Mouse (Mus musculus) retina, adult 2 months (tissue): ENCODE measurements around the gene Rnasel.

ENCODE experiments used
- DNase-seq: peaks from one replicate; pipeline ENCODE4 v3.0.0-alpha.2; 2012; ENCODE audit warnings: low read depth, low spot score

The Rnasel gene

GRCm38 (mm10) chr1:153736096-153736495 lies 13.1 kb upstream of the Rnasel start:
- no peak for DNase-seq

GRCm38 (mm10) chr1:153737101-153738085 lies 11.8 kb upstream of the Rnasel start:
- DNase-seq: no peak

GRCm38 (mm10) chr1:153739437-153740015 lies 9.7 kb upstream of the Rnasel start:
- DNase-seq: no peak

GRCm38 (mm10) chr1:153740145-153740544 lies 9.1 kb upstream of the Rnasel start, which contains the start of gene Rgs16:
Gene Rgs16, plus strand, starts transcription at chr1:153740349.
- no peak for DNase-seq

GRCm38 (mm10) chr1:153740775-153741400 lies 8.3 kb upstream of the Rnasel start:
- no peak for DNase-seq

- no peak for DNase-seq
Observed at GRCm38 (mm10) chr1:153741551-153742316, 7.5 kb upstream of the Rnasel start.

- DNase-seq: no peak
Observed at GRCm38 (mm10) chr1:153742374-153743155, 6.7 kb upstream of the Rnasel start.

- no peak for DNase-seq
Observed at GRCm38 (mm10) chr1:153746119-153746670, 3.0 kb upstream of the Rnasel start.

GRCm38 (mm10) chr1:153746728-153747127 lies 2.5 kb upstream of the Rnasel start:
- DNase-seq: no peak

GRCm38 (mm10) chr1:153747861-153748530 lies 1.2 kb upstream of the Rnasel start:
- no peak for DNase-seq

- DNase-seq: no peak
Observed at GRCm38 (mm10) chr1:153748549-153748948, 677 bp upstream of the Rnasel start.

- no peak for DNase-seq
Observed at GRCm38 (mm10) chr1:153750054-153750453, 828 bp downstream of the Rnasel start.

- no peak for DNase-seq
Observed at GRCm38 (mm10) chr1:153751763-153752301, 2.6 kb downstream of the Rnasel start.

- no peak for DNase-seq
Observed at GRCm38 (mm10) chr1:153752521-153752920, 3.3 kb downstream of the Rnasel start.

- DNase-seq: no peak
Observed at GRCm38 (mm10) chr1:153753725-153754464, 4.7 kb downstream of the Rnasel start.

- DNase-seq: no peak
Observed at GRCm38 (mm10) chr1:153764136-153764535, 14.9 kb downstream of the Rnasel start.

- DNase-seq: no peak
Observed at GRCm38 (mm10) chr1:153766298-153766697, 17.1 kb downstream of the Rnasel start.

- DNase-seq: no peak
Observed at GRCm38 (mm10) chr1:153767281-153767680, 18.1 kb downstream of the Rnasel start.

- DNase-seq: no peak
Observed at GRCm38 (mm10) chr1:153768465-153768864, 19.2 kb downstream of the Rnasel start.
